Comparison of ENCODE assay signal across 8 mouse cellular contexts in genomic region chr17:24689251-24690081, GRCm38 (mm10). TPM values are rescaled to one million over a fixed set of nuclear protein-coding genes. Genes with fewer than 3 reads are reported as not detected.
DNase-seq lines count a peak whose midpoint lies in the region; ATAC-seq and TF ChIP-seq lines count a peak whose summit lies in the region.

Gene Syngr3, minus strand, starts transcription at chr17:24689955.

- peak within 1 kb of the TSS; percentile 23; the same call in 1 of the 2 replicates for H3K4me3 ChIP-seq in kidney, adult 2 months (ENCODE audit: insufficient read depth, low read depth, low read length)
- H3K4me3 ChIP-seq in embryonic fibroblast, embryonic 13.5 days (ENCODE audit: insufficient read depth, low read length): peak within 1 kb of the TSS; percentile 46

- no peak for TF ChIP-seq CTCF in kidney, adult 2 months (conservative IDR thresholded peaks at IDR 0.05; ENCODE audit: insufficient read depth, insufficient read length, low read depth, low read length)
- no peak for TF ChIP-seq CTCF in embryonic fibroblast, embryonic 13.5 days (IDR thresholded peaks at IDR 0.05; ENCODE audit: borderline replicate concordance, insufficient read depth, low read length)

- H3K27ac ChIP-seq in kidney, adult 2 months (ENCODE audit: insufficient read depth, low read depth, low read length): no peak within 1 kb of the TSS
- no peak within 1 kb of the TSS for H3K27ac ChIP-seq in embryonic fibroblast, embryonic 13.5 days (ENCODE audit: insufficient read depth, low read length)

- WGBS in kidney, adult 2 months: 2% methylated on average over 53 of the region's 55 CpGs

- no peaks in the 10 kb centered on the region for H3K4me1 ChIP-seq in kidney, adult 2 months (ENCODE audit: control insufficient read depth, insufficient read depth, low read length)
- no peaks in the 10 kb centered on the region for H3K4me1 ChIP-seq in embryonic fibroblast, embryonic 13.5 days (ENCODE audit: control insufficient read depth, insufficient read depth, low read length)

- TF ChIP-seq POLR2A in kidney, adult 2 months (IDR thresholded peaks at IDR 0.05; ENCODE audit: low read depth, low read length): no peak
- no peak for TF ChIP-seq POLR2A in embryonic fibroblast, embryonic 13.5 days (IDR thresholded peaks at IDR 0.05; ENCODE audit: low read depth, low read length)

- no peak for ATAC-seq in erythroblast, adult 5-6 weeks (replicated peaks; ENCODE audit: low FRiP score, poor library complexity, severe bottlenecking)

- no peak for DNase-seq in kidney, adult 2 months
- no peak for DNase-seq in kidney, postnatal 14 days
- peak; percentile 49 for DNase-seq in Muller cell, postnatal 12 days (ENCODE audit: inconsistent ontology term)
- peak; percentile 49 to 50 for DNase-seq in layer of hippocampus, postnatal 25 days (ENCODE audit: extremely low spot score in 1 of 2, low spot score in 1 of 2)
- DNase-seq in neural tube, embryonic 10.5 days (ENCODE audit: extremely low spot score, low spot score): peak; percentile 48
- DNase-seq in T-cell, adult 2 months (ENCODE audit: low spot score): no peak

- H3K27me3 ChIP-seq in kidney, adult 2 months (replicated peaks; ENCODE audit: control insufficient read depth, insufficient read depth, low read length): 0 out of 2 replicates have a peak, but pooled peaks cover 2% of the 10 kb centered on the region

- no peaks in the 10 kb centered on the region for H3K36me3 ChIP-seq in kidney, adult 2 months (ENCODE audit: control insufficient read depth, insufficient read depth, low read length)

RNA-seq across cellular contexts. Expression of gene Syngr3, which starts in this region (rescaled TPM):
- 1.5 and 2.2 TPM in 2 replicates for polyA plus RNA-seq in kidney, adult 2 months (2012; rRNA removed)
- polyA plus RNA-seq in embryonic fibroblast, embryonic 13.5 days (2011; ENCODE audit: insufficient read length, low read depth, missing spikeins): 0.99 and 1.1 TPM in 2 replicates
- 100 to 1,000 TPM; 160 to 178 TPM for total RNA-seq in layer of hippocampus, postnatal 25 days (2021)
- not detected in 2 replicates for total RNA-seq in erythroblast, adult 5-6 weeks (2015; ENCODE audit: low replicate concordance)
- not detected in 2 replicates for total RNA-seq in erythroblast, adult 5-6 weeks (2017; ENCODE audit: low replicate concordance)

Comparison
In these comparisons a context has a peak if more than half of its experiments do, and no peak if none do; other contexts are left out.
1. RNA of gene Syngr3 (total RNA-seq): 160 to 178 TPM in layer of hippocampus, postnatal 25 days; not detected in erythroblast, adult 5-6 weeks; every median in the first group is over 100 times any median in the second.
2. DNase-seq: peak in Muller cell, postnatal 12 days (single experiment), layer of hippocampus, postnatal 25 days (2 of 2) and neural tube, embryonic 10.5 days (single experiment); none in kidney, adult 2 months (single experiment), kidney, postnatal 14 days (single experiment) and T-cell, adult 2 months (single experiment).